Mouse (Mus musculus) forebrain, embryonic 11.5 days (tissue): ENCODE measurements at regions not wholly inside any gene's neighbourhood (a gene's known extent, or its start where the extent isn't known, plus 50 kb on each side); places are given as distances from the start of the nearest gene placed in this dataset.

ENCODE experiments used
- ATAC-seq: fragments of 200-750 bp; cut with Nextera tagmentation; replicated peaks from 2 replicates; pipeline ENCODE4 v1.8.0; 2017; ENCODE audit warnings: moderate TSS enrichment; ENCODE audit not compliant: low FRiP score
- DNase-seq: peaks from one replicate; pipeline ENCODE4 v3.0.0-alpha.2; 2017; ENCODE audit warnings: low spot score
- H3K27ac ChIP-seq: fragments of 300-500 bp; sonication (generic); 2 replicates; pipeline ENCODE4 v1.5.1; 2014; ENCODE audit warnings: low read depth, low read length
- H3K27me3 ChIP-seq: fragments of 300-500 bp; sonication (generic); 2 replicates; pipeline ENCODE4 v1.6.1; 2014; ENCODE audit warnings: mild to moderate bottlenecking, low read length, mixed read lengths; ENCODE audit not compliant: control insufficient read depth, insufficient read depth
- H3K36me3 ChIP-seq: fragments of 300-500 bp; sonication (generic); 2 replicates; pipeline ENCODE4 v1.6.1; 2014; ENCODE audit warnings: mild to moderate bottlenecking, low read length, moderate library complexity, mixed read lengths; ENCODE audit not compliant: control insufficient read depth, insufficient read depth
- H3K4me1 ChIP-seq: fragments of 300-500 bp; sonication (generic); replicated peaks from 2 replicates; pipeline ENCODE4 v1.6.1; 2014; ENCODE audit warnings: low read length, mixed read lengths; ENCODE audit not compliant: control insufficient read depth, insufficient read depth
- H3K4me2 ChIP-seq: fragments of 300-500 bp; sonication (generic); 2 replicates; pipeline ENCODE4 v1.6.1; 2014; ENCODE audit warnings: low read depth, mild to moderate bottlenecking, low read length, moderate library complexity, mixed read lengths; ENCODE audit not compliant: severe bottlenecking
- H3K4me3 ChIP-seq: fragments of 300-500 bp; sonication (generic); 2 replicates; pipeline ENCODE4 v1.5.1; 2014; ENCODE audit warnings: low read depth, low read length
- H3K9ac ChIP-seq: fragments of 300-500 bp; sonication (generic); 2 replicates; pipeline ENCODE4 v1.6.1; 2014; ENCODE audit warnings: low read length
- H3K9me3 ChIP-seq: fragments of 300-500 bp; sonication (generic); 2 replicates; pipeline ENCODE4 v1.6.1; 2016; ENCODE audit warnings: low read length, mixed read lengths; ENCODE audit not compliant: control insufficient read depth
- WGBS: fragments of 180-500 bp; shearing (Covaris S2); extraction: QIAGEN DNeasy Blood & Tissue Kit; methylation state at CpG from one replicate; pipeline ENCODE4 v1.1.7; 2014; 5-methylcytosine and 5-hydroxymethylcytosine counted together

DNA sequence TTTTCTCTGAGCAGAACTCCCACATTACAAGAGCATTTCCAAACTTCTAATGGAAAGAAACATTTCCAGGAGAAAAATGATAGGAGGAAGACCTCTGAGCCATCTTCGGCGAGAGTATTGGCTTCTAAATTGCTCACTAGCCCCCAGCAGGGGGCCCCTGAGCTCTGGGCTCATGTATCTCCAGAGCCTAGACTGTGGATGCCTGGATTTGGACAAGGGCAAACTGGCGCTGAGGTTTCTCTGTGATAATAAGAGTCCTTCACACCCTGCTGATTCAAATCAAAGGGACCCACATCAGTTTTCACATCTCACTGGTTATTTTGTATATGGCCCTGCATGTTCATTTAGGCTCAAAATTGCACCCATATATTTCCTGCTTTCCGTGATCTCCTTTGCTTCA is 119.3 kb upstream of the Kif2a start:
- no peaks in the 10 kb centered on the region for H3K9me3 ChIP-seq
- H3K27ac ChIP-seq = no peak overlapping the region
- ATAC-seq (no peak), DNase-seq (no peak)
- no peaks in the 10 kb centered on the region for H3K27me3 ChIP-seq
- H3K4me2 ChIP-seq = no peak overlapping the region
- H3K4me3 ChIP-seq = no peak overlapping the region
- no peak overlapping the region for H3K9ac ChIP-seq
- no peaks in the 10 kb centered on the region for H3K36me3 ChIP-seq
- WGBS = 43% methylated on average over 4 of the region's 4 CpGs
- H3K4me1 ChIP-seq = no peaks in the 10 kb centered on the region

GRCm38 (mm10) chr13:107134125-107134524 is 112.2 kb upstream of the Kif2a start:
- Histone ChIP-seq H3K4me2 (no peak overlapping the region), H3K9me3 (no peaks in the 10 kb centered on the region), H3K4me1 (no peaks in the 10 kb centered on the region), H3K9ac (no peak overlapping the region), H3K27me3 (no peaks in the 10 kb centered on the region), H3K27ac (no peak overlapping the region), H3K4me3 (no peak overlapping the region), H3K36me3 (no peaks in the 10 kb centered on the region)
- DNase-seq (no peak), ATAC-seq (no peak)

- H3K4me2 ChIP-seq = no peak overlapping the region
- H3K4me1 ChIP-seq = no peaks in the 10 kb centered on the region
- H3K9me3 ChIP-seq = no peaks in the 10 kb centered on the region
- H3K9ac ChIP-seq = no peak overlapping the region
- no peak overlapping the region for H3K27ac ChIP-seq
- no peak for DNase-seq
- H3K4me3 ChIP-seq = no peak overlapping the region
- ATAC-seq = no peak
- no peaks in the 10 kb centered on the region for H3K27me3 ChIP-seq
- H3K36me3 ChIP-seq = no peaks in the 10 kb centered on the region
- 89% methylated on average over 7 of the region's 7 CpGs for WGBS
These were observed 104.7 kb upstream of the Kif2a start for GRCm38 (mm10) chr13:107126636-107127035.

DNA sequence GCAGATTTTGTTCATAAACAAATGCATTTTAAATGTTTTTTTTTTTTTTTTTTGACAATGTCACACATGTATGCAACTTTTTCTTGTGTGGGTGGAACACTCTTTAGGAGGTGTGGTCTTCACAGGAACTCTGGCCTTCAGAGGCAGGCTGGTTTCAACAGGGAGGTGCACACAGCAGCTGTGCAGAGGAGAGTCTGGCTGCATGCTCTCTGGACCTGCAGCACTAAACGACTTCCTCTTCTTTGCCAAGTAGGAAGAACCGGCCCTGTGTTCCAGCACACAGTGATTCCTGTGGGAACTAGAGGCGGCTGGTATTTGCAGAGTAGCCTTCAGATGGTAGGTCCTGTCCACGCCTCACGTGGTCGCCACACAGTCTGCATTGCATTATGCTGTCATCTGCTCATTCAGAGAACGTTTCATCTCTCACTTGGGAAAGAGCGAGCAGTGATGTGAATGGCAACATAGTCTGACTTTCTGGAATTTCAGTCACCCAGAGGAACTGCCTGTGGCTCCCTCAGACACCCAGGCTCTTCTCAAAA is 102.3 kb upstream of the Kif2a start:
- Histone ChIP-seq H3K9me3 (no peaks in the 10 kb centered on the region), H3K4me2 (no peak overlapping the region), H3K4me3 (no peak overlapping the region), H3K4me1 (no peaks in the 10 kb centered on the region), H3K9ac (no peak overlapping the region), H3K27me3 (no peaks in the 10 kb centered on the region), H3K36me3 (no peaks in the 10 kb centered on the region), H3K27ac (no peak overlapping the region)
- no peak for DNase-seq
- 85% methylated on average over 8 of the region's 8 CpGs for WGBS
- ATAC-seq = no peak

- H3K4me1 ChIP-seq = no peaks in the 10 kb centered on the region
- no peak overlapping the region for H3K4me2 ChIP-seq
- H3K9ac ChIP-seq = no peak overlapping the region
- H3K4me3 ChIP-seq = no peak overlapping the region
- no peak; the same call in 1 of the 2 replicates for ATAC-seq
- DNase-seq = peak; percentile 90
- H3K27ac ChIP-seq = no peak overlapping the region
- WGBS = 64% methylated on average over 22 of the region's 22 CpGs
- no peaks in the 10 kb centered on the region for H3K9me3 ChIP-seq
- no peaks in the 10 kb centered on the region for H3K27me3 ChIP-seq
- H3K36me3 ChIP-seq = no peaks in the 10 kb centered on the region
These were observed 92.2 kb upstream of the Kif2a start for GRCm38 (mm10) chr13:107113949-107114690.

DNA sequence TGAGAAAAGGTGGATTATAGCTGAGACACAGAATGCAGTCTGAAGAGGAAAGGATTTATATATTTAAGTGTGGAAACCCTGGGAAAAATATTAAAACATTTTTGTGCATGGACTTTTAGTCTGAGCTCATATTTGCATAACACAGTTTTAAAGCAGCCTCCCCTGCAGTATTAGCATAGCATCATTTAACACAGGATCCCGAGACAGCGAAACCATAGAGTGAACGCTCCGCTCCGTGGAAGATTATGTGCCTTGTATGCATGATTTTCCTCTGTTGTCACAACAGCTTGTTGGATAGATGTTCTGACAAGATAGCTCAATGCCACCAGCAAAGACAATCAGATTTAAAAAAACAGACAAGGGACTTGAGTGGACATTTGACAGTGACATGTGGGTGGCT is 86.1 kb upstream of the Kif2a start:
- H3K4me3 ChIP-seq = no peak overlapping the region
- no peaks in the 10 kb centered on the region for H3K9me3 ChIP-seq
- H3K27me3 ChIP-seq = no peaks in the 10 kb centered on the region
- H3K4me1 ChIP-seq = no peaks in the 10 kb centered on the region
- H3K4me2 ChIP-seq = no peak overlapping the region
- WGBS = 89% methylated on average over 5 of the region's 5 CpGs
- ATAC-seq (no peak), DNase-seq (no peak)
- no peak overlapping the region for H3K9ac ChIP-seq
- H3K36me3 ChIP-seq = no peaks in the 10 kb centered on the region
- no peak overlapping the region for H3K27ac ChIP-seq

- H3K27ac ChIP-seq = no peak overlapping the region
- WGBS = 75% methylated on average over 9 of the region's 9 CpGs
- H3K4me2 ChIP-seq = no peak overlapping the region
- H3K9me3 ChIP-seq = no peaks in the 10 kb centered on the region
- H3K9ac ChIP-seq = no peak overlapping the region
- no peak overlapping the region for H3K4me3 ChIP-seq
- no peaks in the 10 kb centered on the region for H3K36me3 ChIP-seq
- H3K4me1 ChIP-seq = no peaks in the 10 kb centered on the region
- ATAC-seq = no peak
- H3K27me3 ChIP-seq = no peaks in the 10 kb centered on the region
- DNase-seq = no peak
These were observed 85.6 kb upstream of the Kif2a start for GRCm38 (mm10) chr13:107107572-107107971.

DNA sequence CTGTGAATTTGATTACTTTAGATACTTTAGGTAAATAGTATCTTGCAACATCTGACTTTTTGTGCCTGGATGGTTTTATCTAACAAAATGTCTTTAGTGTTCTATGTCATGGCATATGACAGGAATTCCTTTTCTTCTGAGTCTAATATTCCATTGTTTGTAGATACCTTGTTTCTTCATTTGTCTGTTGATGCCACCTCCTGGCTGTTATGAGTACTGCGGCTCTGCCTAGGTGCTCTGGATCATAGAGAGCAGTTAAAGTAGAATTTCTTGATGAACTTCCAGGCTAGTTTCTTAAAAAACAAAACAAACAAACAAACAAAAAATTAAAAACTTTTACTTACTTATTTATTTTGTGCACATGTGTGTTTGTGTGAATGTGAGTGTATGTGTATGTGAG is 83.6 kb upstream of the Kif2a start:
- no peak overlapping the region for H3K4me3 ChIP-seq
- no peaks in the 10 kb centered on the region for H3K9me3 ChIP-seq
- no peak overlapping the region for H3K4me2 ChIP-seq
- no peaks in the 10 kb centered on the region for H3K27me3 ChIP-seq
- 74% methylated on average over 1 of the region's 1 CpGs for WGBS
- DNase-seq = no peak
- no peaks in the 10 kb centered on the region for H3K36me3 ChIP-seq
- no peaks in the 10 kb centered on the region for H3K4me1 ChIP-seq
- no peak for ATAC-seq
- no peak overlapping the region for H3K9ac ChIP-seq
- no peak overlapping the region for H3K27ac ChIP-seq

GRCm38 (mm10) chr13:107101598-107101997 is 79.7 kb upstream of the Kif2a start:
- ATAC-seq (peak; percentile 77; the same call in 1 of the 2 replicates), DNase-seq (peak; percentile 89)
- whole genome bisulfite sequencing = 30% methylated on average over 13 of the region's 13 CpGs
- no peaks in the 10 kb centered on the region for H3K36me3 ChIP-seq
- no peak overlapping the region for H3K27ac ChIP-seq
- H3K4me2 ChIP-seq = peak overlapping the region; percentile 9; the same call in 1 of the 2 replicates
- no peaks in the 10 kb centered on the region for H3K9me3 ChIP-seq
- no peaks in the 10 kb centered on the region for H3K27me3 ChIP-seq
- H3K4me3 ChIP-seq = no peak overlapping the region
- H3K4me1 ChIP-seq = no peaks in the 10 kb centered on the region
- H3K9ac ChIP-seq = no peak overlapping the region
